8 mouse cellular contexts compared by ENCODE assay signal in genomic region chr8:49035519-49035918, GRCm38 (mm10).
DNase-seq lines count a peak whose midpoint lies in the region; ATAC-seq and TF ChIP-seq lines count a peak whose summit lies in the region.

No protein-coding gene starts in this region.

- no peaks in the 10 kb centered on the region for H3K36me3 ChIP-seq in lung, embryonic 14.5 days (ENCODE audit: insufficient read depth)
- no peaks in the 10 kb centered on the region for H3K36me3 ChIP-seq in stomach, postnatal 0 days (ENCODE audit: control insufficient read depth, insufficient read depth, low read length)

- no peak for ATAC-seq in lung, embryonic 14.5 days (ENCODE audit: insufficient read depth)
- no peak for ATAC-seq in stomach, postnatal 0 days (ENCODE audit: low FRiP score, low TSS enrichment)
- ATAC-seq in activated CD4-positive, CD25-positive, alpha-beta regulatory T cell, adult 4 months = no peak
- no peak for ATAC-seq in megakaryocyte, adult 5-6 weeks (ENCODE audit: poor library complexity, severe bottlenecking)

- H3K4me1 ChIP-seq in lung, embryonic 14.5 days (ENCODE audit: insufficient read depth) = no peaks in the 10 kb centered on the region
- H3K4me1 ChIP-seq in cortical plate, adult 2 months (ENCODE audit: control insufficient read depth, insufficient read depth, low read length) = no peaks in the 10 kb centered on the region
- no peaks in the 10 kb centered on the region for H3K4me1 ChIP-seq in stomach, postnatal 0 days (replicated peaks; ENCODE audit: control insufficient read depth, insufficient read depth)

- H3K27ac ChIP-seq in lung, embryonic 14.5 days (ENCODE audit: low read depth) = no peak overlapping the region
- H3K27ac ChIP-seq in cortical plate, adult 2 months (ENCODE audit: insufficient read depth, low read length) = no peak overlapping the region
- H3K27ac ChIP-seq in stomach, postnatal 0 days (replicated peaks) = no peak overlapping the region

- intact Hi-C loops in heart, postnatal 36 days (cut with DNase I) = loop anchor here (5.0 kb wide), 3 partner anchors 343 to 813 kb away; no protein-coding TSS in a partner anchor

- peak; percentile 45 for TF ChIP-seq CTCF in lung, embryonic 14.5 days (IDR thresholded peaks at IDR 0.05; ENCODE audit: low read depth)
- peak; percentile 40 for TF ChIP-seq CTCF in cortical plate, adult 2 months (IDR thresholded peaks at IDR 0.05; ENCODE audit: extremely low read depth, insufficient read depth, low read length)
- TF ChIP-seq CTCF in stomach, postnatal 0 days (IDR thresholded peaks at IDR 0.05; ENCODE audit: low read depth) = peak; percentile 65

- no peak overlapping the region for H3K4me2 ChIP-seq in lung, embryonic 14.5 days
- no peak overlapping the region for H3K4me2 ChIP-seq in stomach, postnatal 0 days (replicated peaks; ENCODE audit: low read depth)

- WGBS in lung, embryonic 14.5 days = 43% methylated on average over 8 of the region's 8 CpGs
- 47% methylated on average over 8 of the region's 8 CpGs for WGBS in stomach, postnatal 0 days

- H3K9me3 ChIP-seq in lung, embryonic 14.5 days (ENCODE audit: low read depth, low read length) = 0 out of 2 replicates have a peak, but pooled peaks cover 3% of the 10 kb centered on the region
- H3K9me3 ChIP-seq in stomach, postnatal 0 days (ENCODE audit: control insufficient read depth, low read length) = no peaks in the 10 kb centered on the region

- H3K27me3 ChIP-seq in lung, embryonic 14.5 days (ENCODE audit: insufficient read depth, low read length) = no peaks in the 10 kb centered on the region
- no peaks in the 10 kb centered on the region for H3K27me3 ChIP-seq in stomach, postnatal 0 days (ENCODE audit: control insufficient read depth, insufficient read depth, low read length)

- TF ChIP-seq POLR2A in cortical plate, adult 2 months (IDR thresholded peaks at IDR 0.05; ENCODE audit: extremely low read depth, insufficient read depth, low read length) = no peak

- TF ChIP-seq EP300 in stomach, postnatal 0 days (optimal IDR thresholded peaks at IDR 0.05) = no peak

- peak; percentile 59 for DNase-seq in lung, embryonic 14.5 days
- no peak for DNase-seq in lung, adult 18-20 months
- peak; percentile 1 to 2 for DNase-seq in heart, postnatal 36 days
- DNase-seq in left cerebral cortex, adult 8-10 months (ENCODE audit: low spot score in 2 of 2) = peak; percentile 1 to 10
- DNase-seq in stomach, postnatal 0 days (ENCODE audit: low spot score) = peak; percentile 24

- H3K4me3 ChIP-seq in lung, embryonic 14.5 days (ENCODE audit: low read depth, low read length) = no peak overlapping the region
- no peak overlapping the region for H3K4me3 ChIP-seq in cortical plate, adult 2 months (ENCODE audit: insufficient read depth, low read length)
- H3K4me3 ChIP-seq in stomach, postnatal 0 days (ENCODE audit: low read depth, low read length) = no peak overlapping the region

- H3K9ac ChIP-seq in lung, embryonic 14.5 days = no peak overlapping the region
- H3K9ac ChIP-seq in stomach, postnatal 0 days (ENCODE audit: low read length) = no peak overlapping the region

Comparison
In these comparisons a context has a peak if more than half of its experiments do, and no peak if none do; other contexts are left out.
1. DNase-seq: peak in lung, embryonic 14.5 days (single experiment), heart, postnatal 36 days (2 of 2), left cerebral cortex, adult 8-10 months (2 of 2) and stomach, postnatal 0 days (single experiment); none in lung, adult 18-20 months (0 of 2).
2. Peak in every context shown above with its lines, with median percentiles within 50 percentile points of each other: CTCF ChIP-seq.